Mouse (Mus musculus): ENCODE results near the gene Rab7.

Gene Rab7

DNA sequence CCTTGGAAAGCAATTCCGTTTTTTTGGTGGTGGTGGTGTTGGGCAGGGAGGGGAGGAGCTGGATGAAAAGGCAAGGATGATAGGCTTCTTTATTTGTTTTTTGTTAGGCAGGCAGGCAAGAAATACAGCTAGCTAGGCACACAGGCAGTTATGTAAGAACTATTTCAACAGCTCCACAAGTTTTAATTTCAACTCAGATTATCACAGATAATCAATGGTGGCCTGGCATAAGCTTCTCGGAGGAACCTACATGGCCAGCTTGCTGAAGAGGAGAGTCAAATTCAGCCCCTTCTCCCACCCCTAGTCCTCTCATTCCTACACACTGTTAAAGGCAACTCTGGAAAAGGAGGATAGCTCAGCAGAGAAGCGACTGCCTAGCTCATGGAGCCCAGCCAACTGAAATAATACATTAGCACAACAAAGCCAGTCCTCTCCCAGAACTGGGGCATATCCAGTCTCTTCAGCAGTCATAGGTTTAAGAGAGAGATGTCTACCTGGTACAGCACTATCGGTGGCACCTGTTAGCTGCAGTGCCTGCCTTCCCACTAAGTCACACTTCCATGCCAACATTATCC is 7.5 kb downstream of the Rab7 start:
- no peak for TF ChIP-seq GATA4 (IDR thresholded peaks at IDR 0.05; ENCODE audit: insufficient replicate concordance, low read length)

- no peak for TF ChIP-seq GATA4 (IDR thresholded peaks at IDR 0.05; ENCODE audit: insufficient replicate concordance, low read length)
Observed at GRCm38 (mm10) chr6:88033504-88033903, 11.6 kb downstream of the Rab7 start.

GRCm38 (mm10) chr6:88030432-88030831 is 14.6 kb downstream of the Rab7 start:
- TF ChIP-seq GATA4 (IDR thresholded peaks at IDR 0.05; ENCODE audit: insufficient replicate concordance, low read length): no peak

GRCm38 (mm10) chr6:88027390-88027789 is 17.7 kb downstream of the Rab7 start:
- no peak for TF ChIP-seq GATA4 (IDR thresholded peaks at IDR 0.05; ENCODE audit: insufficient replicate concordance, low read length)

GRCm38 (mm10) chr6:88023316-88023890 is 21.7 kb downstream of the Rab7 start:
- TF ChIP-seq GATA4 (IDR thresholded peaks at IDR 0.05; ENCODE audit: insufficient replicate concordance, low read length): no peak

GRCm38 (mm10) chr6:88019154-88019553 is 25.9 kb downstream of the Rab7 start:
- TF ChIP-seq GATA4 (IDR thresholded peaks at IDR 0.05; ENCODE audit: insufficient replicate concordance, low read length): no peak

DNA sequence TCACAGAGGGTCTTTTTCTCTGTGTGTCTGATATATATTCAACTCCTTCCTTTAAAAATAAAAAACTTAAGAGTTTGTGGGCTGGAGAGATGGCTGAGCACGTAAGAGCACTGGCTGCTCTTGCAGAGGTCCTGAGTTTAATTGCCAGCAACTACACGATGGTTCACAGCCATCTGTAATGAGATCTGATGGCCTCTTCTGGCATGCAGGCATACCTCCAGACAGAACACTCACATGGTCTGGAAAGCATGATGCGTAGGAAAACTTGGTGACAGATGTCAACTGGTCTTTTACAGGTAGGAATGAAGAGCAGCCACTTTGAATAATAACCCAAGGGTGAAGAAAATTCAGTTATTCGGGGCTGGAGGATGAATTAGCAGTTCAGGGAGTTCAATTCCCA is 27.2 kb downstream of the Rab7 start:
- TF ChIP-seq GATA4 (IDR thresholded peaks at IDR 0.05; ENCODE audit: insufficient replicate concordance, low read length): no peak

- TF ChIP-seq GATA4 (IDR thresholded peaks at IDR 0.05; ENCODE audit: insufficient replicate concordance, low read length): no peak
Observed at GRCm38 (mm10) chr6:88015797-88016196, 29.3 kb downstream of the Rab7 start.

DNA sequence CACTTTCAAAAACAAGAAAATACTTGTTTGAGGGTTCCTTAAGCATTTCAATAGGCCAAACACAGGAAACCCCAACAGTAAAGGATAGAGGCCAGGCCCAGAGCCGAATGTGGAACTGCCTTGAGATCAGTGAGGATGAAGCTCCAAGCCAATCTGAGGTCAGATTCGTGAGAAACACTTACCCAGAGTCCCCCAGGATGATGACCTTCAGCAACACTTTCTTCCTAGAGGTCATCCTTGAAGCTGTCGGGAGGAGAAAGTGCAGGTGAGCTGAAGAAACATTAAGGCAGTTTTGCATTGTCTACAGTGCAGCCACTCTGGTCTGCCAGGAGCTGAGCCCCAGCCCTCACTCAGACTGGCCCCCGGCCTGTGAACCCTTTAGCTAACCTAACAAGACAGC is 31.6 kb downstream of the Rab7 start:
- TF ChIP-seq GATA4 (IDR thresholded peaks at IDR 0.05; ENCODE audit: insufficient replicate concordance, low read length): no peak

DNA sequence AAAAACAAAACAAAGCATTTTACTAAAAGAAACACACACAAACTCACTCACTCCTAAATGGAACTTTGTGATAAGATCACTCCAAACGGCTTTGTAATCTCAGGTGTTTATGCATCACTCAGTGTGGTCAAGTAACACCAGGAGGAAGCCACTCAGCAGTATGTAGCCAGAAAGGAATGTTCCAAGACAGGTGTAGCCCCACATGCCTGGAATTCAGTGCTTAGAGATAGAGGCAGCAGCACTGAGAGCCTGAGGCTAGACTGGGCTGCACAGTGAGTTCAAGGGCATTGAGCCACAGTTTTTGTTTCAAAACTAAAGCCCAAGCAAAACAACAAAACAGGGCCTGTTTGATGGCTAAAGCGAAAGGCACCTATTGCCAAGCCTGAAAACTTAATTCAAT is 32.5 kb downstream of the Rab7 start:
- TF ChIP-seq GATA4 (IDR thresholded peaks at IDR 0.05; ENCODE audit: insufficient replicate concordance, low read length): no peak

DNA sequence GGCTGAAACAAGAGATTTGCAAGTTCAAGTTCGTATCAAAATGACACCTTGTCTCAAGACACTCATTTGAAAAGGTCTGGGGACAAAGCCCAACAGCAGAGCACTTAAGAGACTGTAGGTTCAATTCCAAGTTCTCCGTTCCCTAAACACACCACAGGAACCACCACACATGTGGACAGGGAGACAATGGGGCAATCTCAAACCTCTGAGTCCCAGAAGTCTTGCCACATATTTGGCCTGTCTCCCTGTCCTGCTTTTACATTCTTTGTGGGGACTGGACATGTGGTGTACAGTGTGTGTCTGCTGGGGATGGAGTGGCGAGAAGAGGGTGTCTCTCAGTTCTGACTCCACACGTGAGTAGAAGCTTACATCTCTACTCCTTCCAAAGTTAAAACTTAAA is 35.9 kb downstream of the Rab7 start:
- TF ChIP-seq GATA4 (IDR thresholded peaks at IDR 0.05; ENCODE audit: insufficient replicate concordance, low read length): no peak

DNA sequence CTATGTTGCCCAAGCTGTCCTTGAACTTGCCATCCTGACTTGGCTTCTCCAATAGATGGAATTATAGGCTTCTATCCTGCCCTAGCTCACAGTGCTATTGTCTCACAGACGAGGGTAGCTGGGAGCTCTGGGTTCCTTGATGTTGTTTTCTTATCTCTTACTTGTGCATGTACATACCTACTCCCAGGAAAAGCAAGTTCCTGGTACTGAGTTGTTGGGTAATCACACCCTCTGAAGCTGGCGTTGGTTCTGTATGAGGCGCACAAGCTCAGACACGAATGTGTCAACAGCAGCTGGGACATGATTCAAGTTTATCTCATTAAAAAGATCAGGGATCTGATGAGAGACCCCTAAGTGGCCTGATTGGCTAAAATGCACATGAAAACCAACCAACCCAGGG is 41.6 kb downstream of the Rab7 start:
- TF ChIP-seq GATA4 (IDR thresholded peaks at IDR 0.05; ENCODE audit: insufficient replicate concordance, low read length): no peak

DNA sequence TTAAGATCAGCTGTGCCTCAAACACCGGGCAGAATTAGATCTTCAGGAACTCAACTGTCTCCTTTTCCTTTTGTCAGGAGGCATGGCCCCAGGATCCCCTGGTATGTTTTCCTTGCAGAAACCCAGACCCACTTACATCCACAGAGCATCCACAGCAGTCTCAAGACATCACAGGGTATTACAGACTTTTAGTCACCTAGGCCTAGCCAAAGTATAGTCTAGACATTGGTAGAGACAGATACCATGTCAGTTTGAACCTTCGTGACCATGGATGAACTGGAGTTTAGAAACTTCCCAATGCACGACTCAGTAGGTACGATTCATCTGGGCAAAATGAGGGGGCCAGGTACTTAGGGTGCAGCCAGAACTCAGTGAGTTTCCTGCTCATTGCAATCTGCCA is 46.7 kb downstream of the Rab7 start:
- no peak for TF ChIP-seq GATA4 (IDR thresholded peaks at IDR 0.05; ENCODE audit: insufficient replicate concordance, low read length)

DNA sequence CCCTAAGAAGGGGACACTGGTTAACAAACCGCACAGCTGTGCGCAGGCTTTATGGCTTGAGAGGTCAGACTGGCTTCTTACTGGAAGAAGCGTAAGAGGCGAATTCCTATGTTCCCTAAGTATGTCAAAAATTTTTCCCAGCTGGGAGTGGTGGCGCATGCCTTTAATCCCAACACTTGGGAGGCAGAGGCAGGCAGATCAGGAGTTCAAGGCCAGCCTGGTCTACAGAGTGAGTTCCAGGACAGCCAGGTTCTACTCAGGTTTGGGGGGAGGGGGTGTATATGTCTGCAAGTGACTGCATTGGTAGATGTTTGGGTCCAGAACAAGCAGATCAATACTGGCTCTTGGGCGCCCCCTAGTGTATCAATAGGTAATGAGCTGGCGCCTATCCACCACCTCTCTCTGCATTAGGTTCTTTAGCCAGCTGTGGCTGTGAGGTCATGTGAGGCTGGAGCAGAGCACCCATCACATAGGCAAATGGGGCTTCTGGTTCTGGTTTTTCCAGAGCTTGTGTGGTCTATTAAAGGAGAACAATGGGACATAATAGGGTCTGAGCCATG is 47.3 kb downstream of the Rab7 start:
- TF ChIP-seq GATA4 (IDR thresholded peaks at IDR 0.05; ENCODE audit: insufficient replicate concordance, low read length): no peak

DNA sequence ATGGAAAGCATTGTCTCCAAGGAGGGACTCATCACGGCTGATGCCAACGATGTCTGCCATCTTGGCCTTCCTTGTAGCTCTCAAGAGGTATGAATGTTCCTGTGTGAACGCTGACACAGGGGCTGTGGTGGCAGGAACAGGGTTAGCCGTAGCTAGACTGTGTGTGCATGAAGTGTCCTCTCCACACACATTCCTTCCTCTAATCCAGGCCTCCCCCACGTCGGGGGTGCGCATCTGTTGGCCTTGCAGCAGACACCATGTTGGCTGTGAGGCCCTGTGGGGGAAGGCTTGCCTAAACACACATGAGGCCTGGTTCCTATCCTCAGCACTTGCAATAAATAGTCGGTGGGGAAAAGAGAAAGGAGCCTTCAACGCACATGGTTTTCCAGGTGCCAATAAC is 48.5 kb downstream of the Rab7 start:
- TF ChIP-seq GATA4 (IDR thresholded peaks at IDR 0.05; ENCODE audit: insufficient replicate concordance, low read length): no peak

- TF ChIP-seq GATA4 (IDR thresholded peaks at IDR 0.05; ENCODE audit: insufficient replicate concordance, low read length): peak; percentile 31; the same call in 1 of the 2 replicates
Observed at GRCm38 (mm10) chr6:87995519-87995918, 49.6 kb downstream of the Rab7 start.

All from liver, adult (tissue).